Mouse (Mus musculus) gastrocnemius, postnatal 14 days (tissue): ENCODE measurements around the gene Tma7. TPM values are rescaled to one million over a fixed set of nuclear protein-coding genes. Genes with fewer than 3 reads are reported as not detected.
A peak's percentile ranks its signal among the peaks of the same experiment; 100 is the strongest.

ENCODE experiments used
- DNase-seq: peaks from one replicate; pipeline ENCODE4 v3.0.0; 2021; ENCODE audit warnings: mixed read lengths
- intact Hi-C: fragments of 180-260 bp; cut with DNase I; formaldehyde crosslinking; loops from one replicate; pipeline ENCODE4 v1.15.1; 2025; ENCODE audit warnings: low total_unique reads
- total RNA-seq, 2 experiments: library from RNA; stranded (reverse); gene quantifications; 2 replicates each; pipeline ENCODE4 v1.2.3; 2021

Gene Tma7
- total RNA-seq, 2 experiments from 2014 or later = 184 to 190 TPM

DNA sequence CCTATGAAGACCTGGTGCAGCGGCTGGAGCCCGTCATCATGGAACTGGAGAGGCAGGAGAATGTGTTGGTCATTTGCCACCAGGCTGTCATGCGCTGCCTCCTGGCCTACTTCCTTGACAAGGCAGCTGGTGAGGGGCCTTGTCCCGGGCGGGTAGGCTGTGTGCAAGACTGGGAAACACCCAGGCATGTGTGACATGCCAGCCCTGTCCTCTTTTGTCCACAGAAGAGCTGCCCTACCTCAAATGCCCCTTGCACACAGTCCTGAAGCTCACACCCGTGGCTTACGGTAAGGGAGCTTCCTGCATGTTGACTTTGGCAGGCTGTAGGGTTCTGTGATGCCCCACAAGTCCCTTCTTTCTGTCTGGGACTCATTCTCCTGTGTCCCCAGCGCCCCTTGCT, 54.9 kb downstream of the Tma7 start:
- DNase-seq = peak; percentile 50
- intact Hi-C loops = no loop called here

Other genes with a start within 250 kb of the Tma7 start
- gene Slc26a6, start 229.3 kb downstream of the Tma7 start, total RNA-seq = 10 to 100 TPM; 13.0 to 13.8 TPM
- gene Tmem89, start 168.0 kb downstream of the Tma7 start, total RNA-seq = not detected
- gene Uqcrc1, start 146.0 kb downstream of the Tma7 start, total RNA-seq = 1,000 to 10,000 TPM in 1 of 2 experiments, 100 to 1,000 TPM in 1; 899 to 1,084 TPM
- gene Col7a1, start 129.0 kb downstream of the Tma7 start, total RNA-seq = 1 to 10 TPM; 2.7 to 3.7 TPM
- gene Ucn2, start 96.6 kb downstream of the Tma7 start, total RNA-seq = under 1 TPM; 0.40 to 0.53 TPM
- gene Pfkfb4, start 90.8 kb downstream of the Tma7 start, total RNA-seq = 10 to 100 TPM; 31.0 to 31.6 TPM
- 10 to 100 TPM; 24.4 to 26.3 TPM for gene Shisa5, start 44.0 kb downstream of the Tma7 start, total RNA-seq
- 10 to 100 TPM; 10.7 to 11.4 TPM for gene Trex1, start 22.9 kb downstream of the Tma7 start, total RNA-seq
- 1 to 10 TPM; 7.4 to 7.5 TPM for gene Atrip, start 8.5 kb downstream of the Tma7 start, total RNA-seq
- gene Ccdc51, start 94 bp downstream of the Tma7 start, total RNA-seq = 1 to 10 TPM; 7.3 to 7.8 TPM
- 1 to 10 TPM; 2.1 to 3.8 TPM for gene Plxnb1, start 12.8 kb upstream of the Tma7 start, total RNA-seq
- gene Fbxw21, start 79.5 kb upstream of the Tma7 start, total RNA-seq = not detected
- not detected for gene Fbxw13, start 113.4 kb upstream of the Tma7 start, total RNA-seq
- not detected for gene Fbxw20, start 152.2 kb upstream of the Tma7 start, total RNA-seq
- gene Fbxw14, start 205.1 kb upstream of the Tma7 start, total RNA-seq = not detected